Mouse (Mus musculus) hindbrain, embryonic 12.5 days (tissue): Measurements from ENCODE around the gene Cbr3. TPM values are rescaled to one million over a fixed set of nuclear protein-coding genes. Genes with fewer than 3 reads are reported as not detected.

Source experiments
- polyA plus RNA-seq: library from polyadenylated mRNA; unstranded; fragments of >200 nt; fragmentation: Nextera tagmentation; extraction: Ambion mirVana; gene quantifications from 2 replicates; pipeline ENCODE4 v1.2.1, GENCODE M21; 2016

Gene Cbr3
- polyA plus RNA-seq, 1 experiment from 2014 or later, result 0.30 TPM

Other genes with a start within 250 kb of the Cbr3 start
- 14.3 and 16.5 TPM in 2 replicates for gene Setd4, start 79.2 kb upstream of the Cbr3 start, polyA plus RNA-seq
- 122 and 125 TPM in 2 replicates for gene Cbr1, start 77.4 kb upstream of the Cbr3 start, polyA plus RNA-seq
- gene Gm5678, start 55.1 kb upstream of the Cbr3 start, polyA plus RNA-seq, result not detected in 2 replicates
- 22.4 and 25.2 TPM in 2 replicates for gene Dop1b, start 28.7 kb downstream of the Cbr3 start, polyA plus RNA-seq
- gene Morc3, start 148.9 kb downstream of the Cbr3 start, polyA plus RNA-seq, result 33.4 and 43.7 TPM in 2 replicates
- 48.4 and 55.1 TPM in 2 replicates for gene Chaf1b, start 200.7 kb downstream of the Cbr3 start, polyA plus RNA-seq